Mouse (Mus musculus): ENCODE measurements around the gene Tmem51.

- no peak for TF ChIP-seq POLR2A (IDR thresholded peaks at IDR 0.05; ENCODE audit: borderline replicate concordance, insufficient read depth, low read length)
- TF ChIP-seq CTCF (IDR thresholded peaks at IDR 0.05; ENCODE audit: borderline replicate concordance, insufficient read depth, low read depth, low read length) = no peak
These were observed 7.2 kb downstream of the Tmem51 start for GRCm38 (mm10) chr4:142076883-142077282.
